ENCODE assay signal across 24 mouse cellular contexts in genomic region chr3:99981046-99981445, GRCm38 (mm10).
A peak's percentile ranks its signal among the peaks of the same experiment; 100 is the strongest.
DNase-seq lines count a peak whose midpoint lies in the region; ATAC-seq lines count a peak whose summit lies in the region.
"Had no signal": no experiment of that assay in that cellular context is flagged by ENCODE, and none has a peak within 500 bp of the region (broad histone marks: within the 10 kb centered on the region; RNA-seq: fewer than 3 reads in every experiment).

No protein-coding gene starts in this region.

- H3K36me3 ChIP-seq in hindbrain, embryonic 14.5 days (replicated peaks; ENCODE audit: control insufficient read depth, insufficient read depth), result no peaks in the 10 kb centered on the region
- H3K36me3 ChIP-seq in hindbrain, embryonic 10.5 days, result no peaks in the 10 kb centered on the region
- H3K36me3 ChIP-seq in forebrain, embryonic 15.5 days, result no peaks in the 10 kb centered on the region
- H3K36me3 ChIP-seq: heart, embryonic 13.5 days; limb, embryonic 10.5 days had no signal

- ATAC-seq in hindbrain, embryonic 14.5 days (ENCODE audit: low FRiP score), result no peak
- no peak for ATAC-seq in forebrain, embryonic 15.5 days (replicated peaks)
- ATAC-seq: hindbrain, postnatal 0 days; midbrain, embryonic 16.5 days had no signal

- H3K27ac ChIP-seq in hindbrain, embryonic 14.5 days, result no peak overlapping the region
- H3K27ac ChIP-seq in hindbrain, embryonic 10.5 days, result no peak overlapping the region
- H3K27ac ChIP-seq in forebrain, embryonic 15.5 days (replicated peaks), result no peak overlapping the region
- H3K27ac ChIP-seq: gastrocnemius, adult 2 months; heart, embryonic 13.5 days; hindbrain, postnatal 0 days; left cerebral cortex, adult 2 months; limb, embryonic 10.5 days had no signal

- no peak overlapping the region for H3K4me2 ChIP-seq in hindbrain, embryonic 14.5 days (replicated peaks)
- no peak overlapping the region for H3K4me2 ChIP-seq in forebrain, embryonic 15.5 days (replicated peaks)
- H3K4me2 ChIP-seq: heart, embryonic 13.5 days had no signal

- H3K9me3 ChIP-seq in hindbrain, embryonic 14.5 days (ENCODE audit: control insufficient read depth, low read length), result peaks cover 4% of the 10 kb centered on the region; the same call in 1 of the 2 replicates
- no peaks in the 10 kb centered on the region for H3K9me3 ChIP-seq in hindbrain, embryonic 10.5 days
- no peaks in the 10 kb centered on the region for H3K9me3 ChIP-seq in forebrain, embryonic 15.5 days
- H3K9me3 ChIP-seq: heart, embryonic 13.5 days; limb, embryonic 10.5 days had no signal

- 71% methylated on average over 7 of the region's 7 CpGs for WGBS in hindbrain, embryonic 14.5 days
- WGBS in hindbrain, embryonic 10.5 days, result 66% methylated on average over 7 of the region's 7 CpGs
- 65% methylated on average over 7 of the region's 7 CpGs for WGBS in forebrain, embryonic 15.5 days

- no peaks in the 10 kb centered on the region for H3K27me3 ChIP-seq in hindbrain, embryonic 14.5 days (ENCODE audit: control insufficient read depth, insufficient read depth, low read length)
- no peaks in the 10 kb centered on the region for H3K27me3 ChIP-seq in hindbrain, embryonic 10.5 days (ENCODE audit: insufficient read depth, poor library complexity, severe bottlenecking)
- H3K27me3 ChIP-seq in forebrain, embryonic 15.5 days, result no peaks in the 10 kb centered on the region
- H3K27me3 ChIP-seq: heart, embryonic 13.5 days had no signal

- peak; percentile 15 for DNase-seq in hindbrain, embryonic 14.5 days (ENCODE audit: low spot score)
- no peak for DNase-seq in hindbrain, embryonic 10.5 days (ENCODE audit: low spot score)
- peak; percentile 2 for DNase-seq in brain, adult 2 months (ENCODE audit: low read depth, low spot score)
- DNase-seq in hindlimb bud, embryonic 11.5 days (ENCODE audit: extremely low spot score, low read depth, low spot score), result peak; percentile 33
- DNase-seq in spleen, postnatal 10 days (ENCODE audit: low spot score in 2 of 2), result no peak
- DNase-seq in adrenal gland, postnatal 25 days, result no peak
- no peak for DNase-seq in testis, postnatal 10 days (ENCODE audit: low spot score)
- DNase-seq: cerebellum, adult 9-11 months; embryo, embryonic 11 days; gastrocnemius, adult 2 months; heart, adult 11 months; heart, postnatal 36 days; kidney, adult 8-10 months; kidney, postnatal 25 days; lung, adult 2 months; lung, postnatal 36 days; thymus, adult 18-20 months; thymus, postnatal 4 days had no signal

- H3K4me1 ChIP-seq in hindbrain, embryonic 14.5 days (replicated peaks; ENCODE audit: control insufficient read depth, insufficient read depth, low read length), result no peaks in the 10 kb centered on the region
- H3K4me1 ChIP-seq in hindbrain, embryonic 10.5 days (replicated peaks), result no peaks in the 10 kb centered on the region
- H3K4me1 ChIP-seq in forebrain, embryonic 15.5 days, result no peaks in the 10 kb centered on the region
- H3K4me1 ChIP-seq: heart, embryonic 13.5 days; limb, embryonic 10.5 days had no signal

- no peak overlapping the region for H3K4me3 ChIP-seq in hindbrain, embryonic 14.5 days (replicated peaks; ENCODE audit: low read length)
- no peak overlapping the region for H3K4me3 ChIP-seq in hindbrain, embryonic 10.5 days
- no peak overlapping the region for H3K4me3 ChIP-seq in forebrain, embryonic 15.5 days
- H3K4me3 ChIP-seq: gastrocnemius, adult 2 months; heart, embryonic 13.5 days; left cerebral cortex, adult 2 months; limb, embryonic 10.5 days had no signal

- H3K9ac ChIP-seq in hindbrain, embryonic 14.5 days, result no peak overlapping the region
- no peak overlapping the region for H3K9ac ChIP-seq in forebrain, embryonic 15.5 days (replicated peaks)
- H3K9ac ChIP-seq: heart, embryonic 13.5 days had no signal

Comparison
In these comparisons a context has a peak if more than half of its experiments do, and no peak if none do; other contexts are left out.
1. DNase-seq: peak in hindbrain, embryonic 14.5 days (single experiment), brain, adult 2 months (single experiment) and hindlimb bud, embryonic 11.5 days (single experiment); none in hindbrain, embryonic 10.5 days (single experiment), spleen, postnatal 10 days (0 of 2), adrenal gland, postnatal 25 days (single experiment) and testis, postnatal 10 days (single experiment).